Comparison of ENCODE assay signal across 22 mouse cellular contexts in the genomic region with DNA sequence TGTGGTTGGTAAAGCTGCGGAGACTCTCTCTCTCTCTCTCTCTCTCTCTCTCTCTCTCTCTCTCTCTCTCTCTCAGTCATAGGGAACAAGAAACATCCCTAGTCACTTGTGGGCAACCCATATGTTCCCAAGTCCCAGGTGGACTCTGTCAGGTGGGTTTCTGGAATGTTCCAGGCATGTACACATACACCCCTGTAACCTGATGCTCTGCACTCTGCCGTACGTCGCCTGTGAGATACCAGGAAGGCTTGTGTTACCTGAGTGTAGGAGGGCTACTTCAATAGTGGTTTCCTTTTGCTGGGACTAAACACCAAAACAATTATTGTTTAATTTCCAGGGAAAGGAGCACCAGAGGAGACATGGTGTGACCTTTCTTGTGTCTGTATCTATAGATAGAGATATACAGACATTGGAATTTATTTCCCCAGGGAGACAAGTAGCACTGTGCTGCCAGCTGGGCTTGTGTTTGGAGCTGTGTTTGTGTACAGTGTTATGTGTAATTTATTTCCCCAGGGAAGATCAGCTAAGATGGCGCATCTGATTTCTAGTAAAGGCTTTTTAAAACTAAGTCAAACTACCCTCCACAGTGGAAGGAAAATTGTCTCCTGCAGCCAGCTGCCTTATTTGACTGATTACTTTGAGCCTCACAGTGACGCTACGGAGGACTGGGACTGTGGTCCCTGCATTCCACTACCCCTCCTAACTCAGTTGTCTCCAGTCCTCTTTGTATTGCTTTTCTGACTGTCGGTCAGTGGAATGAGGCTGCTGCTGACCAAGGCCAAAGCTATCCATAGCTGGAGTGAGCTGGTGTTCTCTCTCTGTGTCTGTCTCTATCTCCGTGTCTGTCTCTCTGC.
DNase-seq lines count a peak whose midpoint lies in the region; ATAC-seq and TF ChIP-seq lines count a peak whose summit lies in the region.
"Had no signal": no experiment of that assay in that cellular context is flagged by ENCODE, and none has a peak within 500 bp of the region (broad histone marks: within the 10 kb centered on the region; RNA-seq: fewer than 3 reads in every experiment).

No protein-coding gene starts in this region.

- no peaks in the 10 kb centered on the region for H3K9me3 ChIP-seq in hindbrain, embryonic 12.5 days (replicated peaks)
- no peaks in the 10 kb centered on the region for H3K9me3 ChIP-seq in hindbrain, embryonic 16.5 days (ENCODE audit: control insufficient read depth, low read length)
- no peaks in the 10 kb centered on the region for H3K9me3 ChIP-seq in midbrain, embryonic 11.5 days (ENCODE audit: control insufficient read depth, low read length)
- no peaks in the 10 kb centered on the region for H3K9me3 ChIP-seq in midbrain, embryonic 16.5 days (replicated peaks; ENCODE audit: control insufficient read depth, low read length, poor library complexity, severe bottlenecking)
- no peaks in the 10 kb centered on the region for H3K9me3 ChIP-seq in hindbrain, postnatal 0 days (ENCODE audit: low read length)
- H3K9me3 ChIP-seq: embryonic facial prominence, embryonic 13.5 days; G1E; heart, embryonic 10.5 days; hindbrain, embryonic 15.5 days had no signal

- H3K27me3 ChIP-seq in hindbrain, embryonic 12.5 days, result no peaks in the 10 kb centered on the region
- no peaks in the 10 kb centered on the region for H3K27me3 ChIP-seq in hindbrain, embryonic 16.5 days (replicated peaks; ENCODE audit: control insufficient read depth, insufficient read depth, low read length)
- H3K27me3 ChIP-seq in midbrain, embryonic 11.5 days (ENCODE audit: control insufficient read depth, insufficient read depth, low read length), result no peaks in the 10 kb centered on the region
- H3K27me3 ChIP-seq in midbrain, embryonic 16.5 days (ENCODE audit: control insufficient read depth, insufficient read depth, low read depth, low read length), result no peaks in the 10 kb centered on the region
- H3K27me3 ChIP-seq in hindbrain, postnatal 0 days (ENCODE audit: insufficient read depth, low read length), result no peaks in the 10 kb centered on the region
- H3K27me3 ChIP-seq: embryonic facial prominence, embryonic 13.5 days; hindbrain, embryonic 15.5 days; Patski had no signal

- H3K36me3 ChIP-seq in hindbrain, embryonic 12.5 days, result no peaks in the 10 kb centered on the region
- no peaks in the 10 kb centered on the region for H3K36me3 ChIP-seq in hindbrain, embryonic 16.5 days (ENCODE audit: control insufficient read depth, insufficient read depth, low read length)
- no peaks in the 10 kb centered on the region for H3K36me3 ChIP-seq in midbrain, embryonic 11.5 days (ENCODE audit: control insufficient read depth, insufficient read depth, low read length)
- H3K36me3 ChIP-seq in midbrain, embryonic 16.5 days (ENCODE audit: control insufficient read depth, insufficient read depth, low read length), result no peaks in the 10 kb centered on the region
- H3K36me3 ChIP-seq in hindbrain, postnatal 0 days (ENCODE audit: insufficient read depth, low read length), result no peaks in the 10 kb centered on the region
- H3K36me3 ChIP-seq: embryonic facial prominence, embryonic 13.5 days; G1E; heart, embryonic 10.5 days; hindbrain, embryonic 15.5 days had no signal

- no peak for DNase-seq in midbrain, embryonic 11.5 days (ENCODE audit: low spot score, missing footprints)
- peak; percentile 31 for DNase-seq in brain, embryonic 14.5 days (ENCODE audit: low read depth)
- peak; percentile 10 for DNase-seq in hindbrain, postnatal 0 days (ENCODE audit: low spot score)
- DNase-seq in heart, postnatal 25 days (ENCODE audit: low spot score), result no peak
- DNase-seq: adrenal gland, postnatal 36 days; B cell, adult 2 months; cerebellum, adult 11 months; cerebellum, adult 9-11 months; kidney, adult 9 months; kidney, postnatal 36 days; layer of hippocampus, postnatal 36 days; lung, postnatal 36 days had no signal

- peaks cover 8% of the 10 kb centered on the region; the same call in 1 of the 2 replicates for H3K4me1 ChIP-seq in hindbrain, embryonic 12.5 days
- no peaks in the 10 kb centered on the region for H3K4me1 ChIP-seq in hindbrain, embryonic 16.5 days (ENCODE audit: control insufficient read depth, insufficient read depth, low read depth, low read length)
- no peaks in the 10 kb centered on the region for H3K4me1 ChIP-seq in midbrain, embryonic 11.5 days (ENCODE audit: control insufficient read depth, insufficient read depth, low read length)
- H3K4me1 ChIP-seq in midbrain, embryonic 16.5 days (ENCODE audit: control insufficient read depth, insufficient read depth, low read length), result no peaks in the 10 kb centered on the region
- no peaks in the 10 kb centered on the region for H3K4me1 ChIP-seq in hindbrain, postnatal 0 days (ENCODE audit: insufficient read depth, low read length)
- H3K4me1 ChIP-seq: hindbrain, embryonic 15.5 days had no signal

- no peak for TF ChIP-seq POLR2A in brain, embryonic 14.5 days (IDR thresholded peaks at IDR 0.05; ENCODE audit: borderline replicate concordance, extremely low read depth, insufficient read depth, insufficient read length, poor library complexity, severe bottlenecking)

- intact Hi-C loops in heart, postnatal 25 days (cut with DNase I), result no loop called here

- peak; percentile 58 for ATAC-seq in hindbrain, embryonic 12.5 days (ENCODE audit: low FRiP score)
- no peak for ATAC-seq in hindbrain, embryonic 16.5 days
- 0 out of 2 replicates have a peak, but pooled peaks have one; percentile 59 for ATAC-seq in midbrain, embryonic 11.5 days (ENCODE audit: low FRiP score)
- no peak for ATAC-seq in midbrain, embryonic 16.5 days
- ATAC-seq in hindbrain, postnatal 0 days, result no peak
- ATAC-seq: forebrain, embryonic 14.5 days; intestine, embryonic 16.5 days; Patski had no signal

- no peak overlapping the region for H3K4me2 ChIP-seq in hindbrain, embryonic 12.5 days (replicated peaks)
- no peak overlapping the region for H3K4me2 ChIP-seq in hindbrain, embryonic 16.5 days (ENCODE audit: low read length)
- H3K4me2 ChIP-seq in midbrain, embryonic 11.5 days, result no peak overlapping the region
- no peak overlapping the region for H3K4me2 ChIP-seq in midbrain, embryonic 16.5 days (ENCODE audit: low read length)
- no peak overlapping the region for H3K4me2 ChIP-seq in hindbrain, postnatal 0 days (ENCODE audit: low read depth, low read length)
- H3K4me2 ChIP-seq: embryonic facial prominence, embryonic 13.5 days; hindbrain, embryonic 15.5 days had no signal

- no peak for TF ChIP-seq CTCF in brain, embryonic 14.5 days (IDR thresholded peaks at IDR 0.05; ENCODE audit: borderline replicate concordance, extremely low read depth, insufficient read depth, insufficient read length)
- no peak for TF ChIP-seq CTCF in hindbrain, postnatal 0 days (IDR thresholded peaks at IDR 0.05; ENCODE audit: low read depth)

- no peak overlapping the region for H3K4me3 ChIP-seq in hindbrain, embryonic 12.5 days
- no peak overlapping the region for H3K4me3 ChIP-seq in hindbrain, embryonic 16.5 days (ENCODE audit: low read length)
- H3K4me3 ChIP-seq in midbrain, embryonic 11.5 days (ENCODE audit: low read depth, low read length), result no peak overlapping the region
- H3K4me3 ChIP-seq in midbrain, embryonic 16.5 days (ENCODE audit: low read depth, low read length), result no peak overlapping the region
- H3K4me3 ChIP-seq in hindbrain, postnatal 0 days (ENCODE audit: low read length), result no peak overlapping the region
- H3K4me3 ChIP-seq: embryonic facial prominence, embryonic 13.5 days; heart, embryonic 10.5 days; hindbrain, embryonic 15.5 days had no signal

- no peak overlapping the region for H3K9ac ChIP-seq in hindbrain, embryonic 12.5 days
- no peak overlapping the region for H3K9ac ChIP-seq in hindbrain, embryonic 16.5 days (ENCODE audit: low read depth, low read length)
- H3K9ac ChIP-seq in midbrain, embryonic 11.5 days (ENCODE audit: low read length), result no peak overlapping the region
- H3K9ac ChIP-seq in midbrain, embryonic 16.5 days (ENCODE audit: low read depth, low read length), result no peak overlapping the region
- H3K9ac ChIP-seq in hindbrain, postnatal 0 days (replicated peaks; ENCODE audit: low read length), result no peak overlapping the region
- H3K9ac ChIP-seq: embryonic facial prominence, embryonic 13.5 days; hindbrain, embryonic 15.5 days had no signal

- no peak overlapping the region for H3K27ac ChIP-seq in hindbrain, embryonic 12.5 days
- H3K27ac ChIP-seq in hindbrain, embryonic 16.5 days (ENCODE audit: low read depth, low read length), result no peak overlapping the region
- no peak overlapping the region for H3K27ac ChIP-seq in midbrain, embryonic 11.5 days (ENCODE audit: low read depth, low read length)
- no peak overlapping the region for H3K27ac ChIP-seq in midbrain, embryonic 16.5 days (ENCODE audit: low read length)
- H3K27ac ChIP-seq in hindbrain, postnatal 0 days, result no peak overlapping the region
- H3K27ac ChIP-seq: embryonic facial prominence, embryonic 13.5 days; heart, embryonic 10.5 days; hindbrain, embryonic 15.5 days had no signal

- WGBS in hindbrain, embryonic 12.5 days, result 59% methylated on average over 9 of the region's 9 CpGs
- WGBS in hindbrain, embryonic 16.5 days, result 60% methylated on average over 9 of the region's 9 CpGs
- 72% methylated on average over 9 of the region's 9 CpGs for WGBS in midbrain, embryonic 11.5 days
- 72% methylated on average over 9 of the region's 9 CpGs for whole genome bisulfite sequencing in midbrain, embryonic 16.5 days
- 70% methylated on average over 9 of the region's 9 CpGs for WGBS in hindbrain, postnatal 0 days

Comparison
In these comparisons a context has a peak if more than half of its experiments do, and no peak if none do; other contexts are left out.
1. ATAC-seq: peak in hindbrain, embryonic 12.5 days (single experiment) and midbrain, embryonic 11.5 days (single experiment); none in hindbrain, embryonic 16.5 days (single experiment), midbrain, embryonic 16.5 days (single experiment) and hindbrain, postnatal 0 days (single experiment).
2. DNase-seq: peak in brain, embryonic 14.5 days (single experiment) and hindbrain, postnatal 0 days (single experiment); none in midbrain, embryonic 11.5 days (single experiment) and heart, postnatal 25 days (single experiment).